Mouse (Mus musculus): ENCODE results near the gene Hhipl1. TPM values are rescaled to one million over a fixed set of nuclear protein-coding genes. Genes with fewer than 3 reads are reported as not detected.
A peak's percentile ranks its signal among the peaks of the same experiment; 100 is the strongest.

Hhipl1 gene
- polyA plus RNA-seq, 1 experiment from 2014 or later, result 2.3 TPM

GRCm38 (mm10) chr12:108378379-108379133, 72.5 kb downstream of the Hhipl1 start:
- Histone ChIP-seq H3K4me1 (replicated peaks; ENCODE audit: control insufficient read depth, insufficient read depth, low read length) (no peaks in the 10 kb centered on the region), H3K9ac (replicated peaks; ENCODE audit: low read depth, low read length) (no peak overlapping the region), H3K9me3 (ENCODE audit: control insufficient read depth, low read length) (no peaks in the 10 kb centered on the region), H3K36me3 (ENCODE audit: control insufficient read depth, insufficient read depth) (no peaks in the 10 kb centered on the region), H3K4me2 (ENCODE audit: low read length) (no peak overlapping the region), H3K4me3 (replicated peaks; ENCODE audit: low read length) (no peak overlapping the region), H3K27me3 (replicated peaks; ENCODE audit: control insufficient read depth, insufficient read depth, low read length) (no peaks in the 10 kb centered on the region), H3K27ac (ENCODE audit: low read length) (peak overlapping the region; percentile 68)
- peak; percentile 72 for ATAC-seq
- WGBS, result 67% methylated on average over 13 of the region's 13 CpGs

Other genes starting within 250 kb of the Hhipl1 start
- 104 and 116 TPM in 2 replicates for gene Setd3, start 127.0 kb upstream of the Hhipl1 start, polyA plus RNA-seq (2015; fragmentation: Nextera tagmentation; extraction: Ambion mirVana)
- gene Ccnk, start 126.7 kb upstream of the Hhipl1 start, polyA plus RNA-seq (2015; fragmentation: Nextera tagmentation; extraction: Ambion mirVana), result 3.1 and 3.2 TPM in 2 replicates
- gene Ccdc85c, start 30.8 kb upstream of the Hhipl1 start, polyA plus RNA-seq (2015; fragmentation: Nextera tagmentation; extraction: Ambion mirVana), result 12.0 and 12.9 TPM in 2 replicates
- gene Cyp46a1, start 28.1 kb downstream of the Hhipl1 start, polyA plus RNA-seq (2015; fragmentation: Nextera tagmentation; extraction: Ambion mirVana), result 23.8 and 28.4 TPM in 2 replicates
- gene Eml1, start 64.7 kb downstream of the Hhipl1 start, polyA plus RNA-seq (2015; fragmentation: Nextera tagmentation; extraction: Ambion mirVana), result 86.7 and 88.4 TPM in 2 replicates
- 196 and 218 TPM in 2 replicates for gene Evl, start 248.4 kb downstream of the Hhipl1 start, polyA plus RNA-seq (2015; fragmentation: Nextera tagmentation; extraction: Ambion mirVana)

All from forebrain, embryonic 16.5 days (tissue).